Mouse (Mus musculus) forebrain, embryonic 14.5 days (tissue): ENCODE data around the gene Vwa3a. TPM values are rescaled to one million over a fixed set of nuclear protein-coding genes. Genes with fewer than 3 reads are reported as not detected.

Experiments used
- ATAC-seq: fragments of 200-750 bp; cut with Nextera tagmentation; 2 replicates; pipeline ENCODE4 v1.8.0; 2017; ENCODE audit warnings: mild to moderate bottlenecking, moderate library complexity
- DNase-seq: peaks from one replicate; pipeline ENCODE4 v3.0.0-alpha.2; 2015; ENCODE audit warnings: low spot score
- H3K27ac ChIP-seq: fragments of 300-500 bp; sonication (generic); 2 replicates; pipeline ENCODE4 v1.5.1; 2014; ENCODE audit warnings: low read depth, mild to moderate bottlenecking, control low read depth, low read length, moderate library complexity
- H3K27me3 ChIP-seq: fragments of 300-500 bp; sonication (generic); replicated peaks from 2 replicates; pipeline ENCODE4 v1.6.1; 2014; ENCODE audit warnings: low read length, control low read depth, mixed read lengths; ENCODE audit not compliant: control insufficient read depth, insufficient read depth
- H3K36me3 ChIP-seq: fragments of 300-500 bp; sonication (generic); 2 replicates; pipeline ENCODE4 v1.6.1; 2014; ENCODE audit warnings: low read length, control low read depth; ENCODE audit not compliant: control insufficient read depth, insufficient read depth
- H3K4me1 ChIP-seq: fragments of 300-500 bp; sonication (generic); 2 replicates; pipeline ENCODE4 v1.6.1; 2014; ENCODE audit warnings: antibody characterized with exemption, low read length, control low read depth; ENCODE audit not compliant: control insufficient read depth, insufficient read depth
- H3K4me2 ChIP-seq: fragments of 300-500 bp; sonication (generic); 2 replicates; pipeline ENCODE4 v1.6.1; 2014; ENCODE audit warnings: mild to moderate bottlenecking, control low read depth, low read length
- H3K4me3 ChIP-seq: fragments of 300-500 bp; sonication (generic); 2 replicates; pipeline ENCODE4 v1.5.1; 2014; ENCODE audit warnings: low read depth, low read length, control low read depth
- H3K9ac ChIP-seq: fragments of 300-500 bp; sonication (generic); 2 replicates; pipeline ENCODE4 v1.6.1; 2014; ENCODE audit warnings: mild to moderate bottlenecking, low read length, control low read depth, moderate library complexity
- H3K9me3 ChIP-seq: fragments of 300-500 bp; sonication (generic); replicated peaks from 2 replicates; pipeline ENCODE4 v1.6.1; 2016; ENCODE audit warnings: low read length, control low read depth, mixed read lengths; ENCODE audit not compliant: control insufficient read depth
- WGBS: fragments of 180-500 bp; shearing (Covaris S2); extraction: QIAGEN DNeasy Blood & Tissue Kit; methylation state at CpG from one replicate; pipeline ENCODE4 v1.1.7; 2014; 5-methylcytosine and 5-hydroxymethylcytosine counted together
- polyA plus RNA-seq: library from polyadenylated mRNA; unstranded; fragments of >200 nt; fragmentation: Nextera tagmentation; extraction: Ambion mirVana; gene quantifications from 2 replicates; pipeline ENCODE4 v1.2.1, GENCODE M21; 2014

Gene Vwa3a
- polyA plus RNA-seq, 1 experiment from 2014 or later, result 1.6 TPM

DNA sequence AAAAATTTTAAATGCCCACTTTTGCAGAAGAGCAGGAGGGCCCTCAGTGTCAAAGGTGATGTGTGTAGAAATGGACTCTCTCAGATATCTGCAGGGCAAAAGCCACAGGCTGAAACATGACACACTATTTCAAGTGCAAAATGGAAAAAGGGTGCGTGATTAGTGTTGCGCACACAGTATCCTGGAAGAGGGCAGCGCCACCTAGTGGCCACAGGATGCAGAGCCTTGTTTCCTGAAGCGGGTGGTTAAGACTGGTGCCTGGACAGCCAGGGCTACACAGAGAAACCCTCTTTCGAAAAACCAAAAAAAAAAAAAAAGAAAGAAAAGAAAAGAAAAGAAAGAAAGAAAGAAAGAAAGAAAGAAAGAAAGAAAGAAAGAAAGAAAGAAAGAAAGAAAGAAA is 15.6 kb downstream of the Vwa3a start:
- H3K36me3 ChIP-seq, result no peaks in the 10 kb centered on the region
- H3K4me2 ChIP-seq, result no peak overlapping the region
- no peaks in the 10 kb centered on the region for H3K4me1 ChIP-seq
- ATAC-seq, result peak; percentile 88
- H3K4me3 ChIP-seq, result no peak overlapping the region
- H3K9ac ChIP-seq, result no peak overlapping the region
- no peak overlapping the region for H3K27ac ChIP-seq
- DNase-seq, result peak; percentile 93
- H3K9me3 ChIP-seq, result no peaks in the 10 kb centered on the region
- H3K27me3 ChIP-seq, result no peaks in the 10 kb centered on the region
- 5% methylated on average over 5 of the region's 5 CpGs for WGBS

DNA sequence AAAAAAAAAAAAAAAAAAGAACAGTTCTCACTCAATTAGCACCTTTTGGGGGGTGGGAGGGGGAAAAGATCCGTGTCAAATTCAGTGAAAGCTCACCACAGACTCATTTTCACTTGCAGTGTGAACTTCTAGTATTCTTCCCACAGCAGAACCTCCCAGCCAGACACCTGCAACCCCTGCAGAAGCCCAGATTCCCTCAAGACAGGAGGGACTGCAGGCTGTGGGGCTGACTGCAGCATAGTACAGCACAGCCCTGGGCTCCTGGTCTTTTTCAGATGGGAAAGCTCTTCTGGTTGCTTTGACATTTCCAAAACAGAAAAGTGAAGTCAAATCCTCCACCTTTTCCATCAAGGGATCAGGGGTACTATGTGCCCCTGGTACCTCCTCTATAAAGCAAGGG is 28.3 kb downstream of the Vwa3a start:
- WGBS, result 0% methylated on average over 1 of the region's 1 CpGs
- ATAC-seq (no peak), DNase-seq (peak; percentile 45)
- Histone ChIP-seq H3K27me3 (no peaks in the 10 kb centered on the region), H3K4me3 (no peak overlapping the region), H3K4me2 (no peak overlapping the region), H3K36me3 (no peaks in the 10 kb centered on the region), H3K27ac (0 out of 2 replicates have a peak overlapping the region, but pooled peaks have one; percentile 27), H3K9ac (no peak overlapping the region), H3K4me1 (0 out of 2 replicates have a peak, but pooled peaks cover 2% of the 10 kb centered on the region), H3K9me3 (no peaks in the 10 kb centered on the region)

DNA sequence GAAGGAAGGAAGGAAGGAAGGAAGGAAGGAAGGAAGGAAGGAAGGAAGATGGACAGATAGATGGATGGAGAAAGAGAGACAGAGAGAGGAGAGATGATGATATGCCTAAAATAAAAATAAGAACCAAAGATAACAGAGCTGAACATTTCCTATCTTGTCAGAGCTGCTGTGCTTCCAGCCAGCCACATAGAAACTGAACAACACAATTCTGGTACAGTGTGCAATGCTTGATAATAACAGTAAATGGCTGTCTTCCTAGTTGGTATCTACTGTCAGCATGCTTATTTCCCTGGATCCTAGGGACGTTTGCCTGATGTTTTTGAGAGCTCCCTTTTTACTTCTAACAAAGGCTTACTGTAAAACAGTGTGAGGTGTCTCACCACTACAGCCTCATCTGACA is 32.3 kb downstream of the Vwa3a start:
- Histone ChIP-seq H3K27ac (no peak overlapping the region), H3K36me3 (no peaks in the 10 kb centered on the region), H3K9ac (no peak overlapping the region), H3K4me3 (no peak overlapping the region), H3K27me3 (no peaks in the 10 kb centered on the region), H3K4me1 (0 out of 2 replicates have a peak, but pooled peaks cover 2% of the 10 kb centered on the region), H3K9me3 (no peaks in the 10 kb centered on the region), H3K4me2 (no peak overlapping the region)
- DNase-seq, result no peak
- 60% methylated on average over 1 of the region's 1 CpGs for WGBS
- ATAC-seq, result no peak

DNA sequence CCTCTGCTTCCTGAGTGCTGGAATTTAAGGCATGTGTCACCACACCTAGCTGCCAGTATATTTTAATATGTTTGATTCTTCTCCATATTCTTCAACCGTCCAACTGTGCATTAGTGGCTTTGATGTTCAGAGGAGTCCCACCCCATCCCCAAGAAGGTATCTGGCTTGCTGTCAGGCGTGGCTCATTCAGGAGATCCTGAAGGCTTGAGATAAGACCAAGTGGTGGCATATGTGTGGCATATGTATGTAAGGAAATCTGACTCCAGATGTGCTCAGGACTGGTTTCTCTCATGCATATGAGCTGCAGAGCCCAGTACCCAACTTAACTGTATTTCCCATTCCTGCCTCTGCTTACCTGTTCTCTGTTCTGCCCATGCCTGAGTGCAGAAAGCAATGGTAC is 38.9 kb downstream of the Vwa3a start:
- H3K4me1 ChIP-seq, result no peaks in the 10 kb centered on the region
- H3K9me3 ChIP-seq, result no peaks in the 10 kb centered on the region
- no peak for DNase-seq
- H3K4me2 ChIP-seq, result no peak overlapping the region
- no peaks in the 10 kb centered on the region for H3K27me3 ChIP-seq
- H3K9ac ChIP-seq, result no peak overlapping the region
- H3K4me3 ChIP-seq, result no peak overlapping the region
- ATAC-seq, result no peak
- no peaks in the 10 kb centered on the region for H3K36me3 ChIP-seq
- H3K27ac ChIP-seq, result no peak overlapping the region
- 57% methylated on average over 2 of the region's 2 CpGs for WGBS

DNA sequence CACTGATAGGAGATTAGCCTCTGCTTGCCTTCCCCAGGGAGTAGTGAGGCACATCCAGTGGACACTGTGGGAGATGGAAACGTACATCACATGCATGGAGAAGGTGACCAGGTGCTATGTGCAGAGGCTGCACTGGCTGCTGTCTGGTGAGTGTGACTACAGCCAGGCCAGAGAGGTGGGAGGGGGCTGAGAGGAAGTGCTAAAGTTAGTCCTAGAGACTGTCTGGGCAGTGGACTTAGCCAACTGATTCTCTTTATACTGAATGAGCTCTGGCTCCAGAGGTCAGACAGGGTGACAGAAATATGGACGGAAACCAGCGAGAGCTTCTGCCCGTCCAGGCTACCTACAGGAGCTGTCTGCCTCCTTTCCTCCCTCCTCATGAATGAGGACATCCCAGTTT is 56.4 kb downstream of the Vwa3a start:
- Histone ChIP-seq H3K4me3 (no peak overlapping the region), H3K4me1 (no peaks in the 10 kb centered on the region), H3K27ac (no peak overlapping the region), H3K27me3 (no peaks in the 10 kb centered on the region), H3K9me3 (no peaks in the 10 kb centered on the region), H3K9ac (no peak overlapping the region), H3K4me2 (no peak overlapping the region), H3K36me3 (no peaks in the 10 kb centered on the region)
- WGBS, result 85% methylated on average over 4 of the region's 4 CpGs
- DNase-seq (no peak), ATAC-seq (no peak)

DNA sequence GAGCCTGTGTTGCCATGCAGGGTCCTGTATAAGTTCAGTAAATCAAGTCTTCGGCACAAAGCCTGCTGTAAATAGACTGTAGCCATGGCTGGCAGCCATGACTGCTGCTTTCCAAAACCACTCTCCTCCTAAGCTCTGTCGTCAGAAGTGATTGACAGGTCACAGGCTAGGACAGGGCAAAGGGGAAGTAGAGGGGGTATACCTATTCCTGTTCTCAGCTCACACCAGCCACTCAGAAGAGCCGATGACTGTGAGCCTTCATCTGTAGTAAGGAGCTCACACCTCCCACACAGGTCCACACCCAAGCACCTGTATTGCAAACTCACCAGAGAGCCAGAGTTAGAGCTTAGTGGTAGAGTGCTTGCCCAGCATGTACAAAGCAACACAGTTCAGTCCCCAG is 57.3 kb downstream of the Vwa3a start:
- Histone ChIP-seq H3K27me3 (no peaks in the 10 kb centered on the region), H3K4me3 (no peak overlapping the region), H3K36me3 (no peaks in the 10 kb centered on the region), H3K27ac (no peak overlapping the region), H3K4me2 (no peak overlapping the region), H3K4me1 (no peaks in the 10 kb centered on the region), H3K9me3 (no peaks in the 10 kb centered on the region), H3K9ac (no peak overlapping the region)
- DNase-seq (no peak), ATAC-seq (no peak)
- WGBS, result 76% methylated on average over 3 of the region's 3 CpGs

DNA sequence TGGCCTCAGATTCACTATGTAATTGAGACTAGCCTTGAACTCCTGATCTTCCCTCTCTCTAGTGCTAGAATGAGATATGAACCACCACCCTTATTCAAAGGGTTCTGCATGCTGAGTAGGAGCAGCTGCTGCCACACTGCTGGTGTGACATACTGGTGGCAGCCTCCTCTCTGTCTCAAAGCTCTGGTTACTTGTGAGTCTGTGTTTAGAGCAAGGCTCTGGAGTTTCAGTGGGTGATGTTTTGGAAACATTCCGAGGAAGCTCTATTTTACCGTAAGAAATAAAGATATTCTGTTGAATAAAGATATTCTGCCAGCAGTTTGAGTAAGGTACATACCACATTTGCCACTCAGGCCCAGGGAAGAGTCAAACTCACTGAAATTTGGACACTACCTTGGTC is 64.2 kb downstream of the Vwa3a start:
- ATAC-seq (no peak), DNase-seq (no peak)
- no peaks in the 10 kb centered on the region for H3K27me3 ChIP-seq
- no peaks in the 10 kb centered on the region for H3K9me3 ChIP-seq
- H3K4me1 ChIP-seq, result no peaks in the 10 kb centered on the region
- H3K36me3 ChIP-seq, result no peaks in the 10 kb centered on the region
- H3K4me3 ChIP-seq, result no peak overlapping the region
- 86% methylated on average over 2 of the region's 2 CpGs for WGBS
- no peak overlapping the region for H3K27ac ChIP-seq
- H3K4me2 ChIP-seq, result no peak overlapping the region
- H3K9ac ChIP-seq, result no peak overlapping the region

DNA sequence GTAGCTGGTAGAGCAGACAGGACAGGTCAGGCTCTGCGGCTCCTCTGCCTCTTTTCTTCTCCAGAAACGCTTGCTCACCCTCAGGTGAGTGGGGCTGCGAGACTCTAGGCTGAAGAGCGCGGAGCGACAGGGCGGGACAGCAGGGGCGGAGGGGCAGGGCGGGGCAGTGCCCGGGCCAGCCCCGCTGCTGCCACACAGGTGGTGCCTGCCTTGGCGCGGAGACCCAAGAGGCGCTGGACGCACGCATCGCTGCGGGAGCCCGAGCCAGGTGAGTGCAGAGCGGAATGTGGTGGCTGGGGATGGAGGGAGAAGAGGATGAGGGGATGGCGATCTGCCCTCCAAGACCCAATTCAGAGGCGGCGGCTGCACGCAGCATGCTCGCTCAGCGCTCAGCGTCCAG is 70.6 kb downstream of the Vwa3a start:
- Histone ChIP-seq H3K4me1 (no peaks in the 10 kb centered on the region), H3K9ac (peak overlapping the region; percentile 37; the same call in 1 of the 2 replicates), H3K36me3 (no peaks in the 10 kb centered on the region), H3K4me3 (no peak overlapping the region), H3K9me3 (no peaks in the 10 kb centered on the region), H3K4me2 (peak overlapping the region; percentile 45), H3K27ac (no peak overlapping the region), H3K27me3 (no peaks in the 10 kb centered on the region)
- WGBS, result 2% methylated on average over 27 of the region's 27 CpGs
- ATAC-seq (no peak), DNase-seq (no peak)

DNA sequence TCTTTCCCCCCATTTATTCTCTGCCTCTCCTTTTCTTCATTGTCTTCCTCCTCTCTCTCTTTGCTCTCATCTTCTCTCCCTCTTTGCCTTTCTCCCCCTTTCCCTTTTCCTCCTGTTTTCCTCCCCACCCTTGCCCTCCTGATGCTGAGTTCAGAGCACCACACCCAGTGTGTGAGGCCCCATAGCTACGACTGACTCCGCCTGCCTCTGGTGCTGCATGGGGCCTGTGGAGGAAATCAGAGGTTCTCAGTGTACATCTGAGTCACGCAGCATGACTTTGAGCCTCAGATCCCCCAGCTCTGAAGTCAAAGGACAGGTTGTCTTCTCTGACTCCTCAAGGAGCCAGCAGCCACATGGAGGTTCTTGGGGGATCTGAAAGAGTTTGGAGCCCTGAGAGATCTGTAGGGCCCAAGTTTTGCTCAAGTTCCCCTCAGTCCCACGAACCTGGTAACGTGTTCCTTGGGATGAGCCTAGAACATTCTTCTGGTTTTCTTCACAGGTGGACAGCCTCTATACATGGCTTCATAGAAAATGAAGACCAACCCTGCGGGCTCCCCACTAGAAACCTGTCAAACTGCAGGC is 72.8 kb downstream of the Vwa3a start, which contains the start of gene Gm5737:
Gene Gm5737, plus strand, starts transcription at position 532 of the 582 bp plus-strand sequence.
- Histone ChIP-seq H3K27ac (no peak within 1 kb of the TSS), H3K4me2 (no peak within 1 kb of the TSS), H3K27me3 (no peaks in the 10 kb centered on the region), H3K9me3 (no peaks in the 10 kb centered on the region), H3K36me3 (no peaks in the 10 kb centered on the region), H3K9ac (no peak within 1 kb of the TSS), H3K4me3 (no peak within 1 kb of the TSS), H3K4me1 (no peaks in the 10 kb centered on the region)
- ATAC-seq, result no peak
- DNase-seq, result no peak
- WGBS, result 84% methylated on average over 6 of the region's 6 CpGs
